Mouse (Mus musculus) testis, adult 2 months (tissue): ENCODE data around the gene Proca1. TPM values are rescaled to one million over a fixed set of nuclear protein-coding genes. Genes with fewer than 3 reads are reported as not detected.
A peak's percentile ranks its signal among the peaks of the same experiment; 100 is the strongest.

ENCODE experiments used
- H3K27ac ChIP-seq: fragments of 200-500 bp; 2 replicates; pipeline ENCODE4 v1.5.1; 2012; ENCODE audit warnings: low read depth, low read length; ENCODE audit not compliant: control insufficient read depth, insufficient read depth
- H3K27me3 ChIP-seq: fragments of 200-500 bp; 2 replicates; pipeline ENCODE4 v1.6.1; 2012; ENCODE audit warnings: mild to moderate bottlenecking, low read length, moderate library complexity; ENCODE audit not compliant: control insufficient read depth, insufficient read depth
- H3K36me3 ChIP-seq: fragments of 200-500 bp; 2 replicates; pipeline ENCODE4 v1.6.1; 2012; ENCODE audit warnings: mild to moderate bottlenecking, low read length; ENCODE audit not compliant: control insufficient read depth, insufficient read depth
- H3K4me1 ChIP-seq: fragments of 200-500 bp; 2 replicates; pipeline ENCODE4 v1.6.1; 2012; ENCODE audit warnings: low read length; ENCODE audit not compliant: control insufficient read depth, insufficient read depth
- H3K4me3 ChIP-seq: fragments of 200-500 bp; 2 replicates; pipeline ENCODE4 v1.5.1; 2012; ENCODE audit warnings: low read depth, mild to moderate bottlenecking, low read length, moderate library complexity, mixed read lengths; ENCODE audit not compliant: control insufficient read depth
- CTCF ChIP-seq: fragments of 200-500 bp; IDR thresholded peaks from 2 replicates; pipeline ENCODE4 v1.5.1; 2012; ENCODE audit warnings: low read depth, mild to moderate bottlenecking, inconsistent platforms, low read length, moderate library complexity; ENCODE audit not compliant: control insufficient read depth, insufficient read depth, insufficient replicate concordance
- POLR2A ChIP-seq: fragments of 200-500 bp; IDR thresholded peaks from 2 replicates; pipeline ENCODE4 v1.6.1; 2012; ENCODE audit warnings: low read depth, mild to moderate bottlenecking, inconsistent platforms, low read length, moderate library complexity; ENCODE audit not compliant: control insufficient read depth
- polyA plus RNA-seq: library from polyadenylated mRNA; depleted of rRNA; stranded (reverse); fragments of >200 nt; gene quantifications from 2 replicates; pipeline ENCODE4 v1.2.3, GENCODE M21; 2012

Gene Proca1
- polyA plus RNA-seq, 1 experiment: 191 TPM

- no peak overlapping the region for H3K27ac ChIP-seq
- no peak for TF ChIP-seq CTCF
- no peak for TF ChIP-seq POLR2A
- no peaks in the 10 kb centered on the region for H3K27me3 ChIP-seq
- no peaks in the 10 kb centered on the region for H3K36me3 ChIP-seq
- peaks cover 23% of the 10 kb centered on the region for H3K4me1 ChIP-seq
- no peak overlapping the region for H3K4me3 ChIP-seq
Measured at GRCm38 (mm10) chr11:78162504-78162903, 30.7 kb upstream of the Proca1 start.

GRCm38 (mm10) chr11:78163045-78163444 is 30.1 kb upstream of the Proca1 start:
- no peak overlapping the region for H3K27ac ChIP-seq
- no peaks in the 10 kb centered on the region for H3K36me3 ChIP-seq
- no peaks in the 10 kb centered on the region for H3K27me3 ChIP-seq
- H3K4me3 ChIP-seq: no peak overlapping the region
- no peak for TF ChIP-seq POLR2A
- no peak for TF ChIP-seq CTCF
- peaks cover 23% of the 10 kb centered on the region for H3K4me1 ChIP-seq

- H3K27me3 ChIP-seq: no peaks in the 10 kb centered on the region
- no peaks in the 10 kb centered on the region for H3K36me3 ChIP-seq
- H3K27ac ChIP-seq: no peak overlapping the region
- H3K4me1 ChIP-seq: peaks cover 24% of the 10 kb centered on the region
- no peak for TF ChIP-seq POLR2A
- TF ChIP-seq CTCF: no peak
- peak overlapping the region; percentile 94 for H3K4me3 ChIP-seq
Measured at GRCm38 (mm10) chr11:78163681-78164603, 29.2 kb upstream of the Proca1 start.

GRCm38 (mm10) chr11:78164604-78164923 is 28.6 kb upstream of the Proca1 start:
- H3K4me3 ChIP-seq: peak overlapping the region; percentile 94
- peaks cover 28% of the 10 kb centered on the region for H3K4me1 ChIP-seq
- no peak overlapping the region for H3K27ac ChIP-seq
- no peaks in the 10 kb centered on the region for H3K36me3 ChIP-seq
- TF ChIP-seq CTCF (no peak), POLR2A (no peak)
- H3K27me3 ChIP-seq: no peaks in the 10 kb centered on the region

GRCm38 (mm10) chr11:78164924-78165760 is 28.1 kb upstream of the Proca1 start, which contains the start of gene Traf4:
Gene Traf4, minus strand, starts transcription at chr11:78165589.
- Histone ChIP-seq H3K4me1 (peaks cover 28% of the 10 kb centered on the region), H3K27me3 (no peaks in the 10 kb centered on the region), H3K36me3 (no peaks in the 10 kb centered on the region), H3K27ac (peak within 1 kb of the TSS; percentile 63), H3K4me3 (peak within 1 kb of the TSS; percentile 94)
- TF ChIP-seq CTCF (peak; percentile 14; the same call in 1 of the 2 replicates), POLR2A (peak; percentile 49; the same call in 1 of the 2 replicates)

GRCm38 (mm10) chr11:78165761-78166109 is 27.5 kb upstream of the Proca1 start:
- Histone ChIP-seq H3K4me1 (peaks cover 28% of the 10 kb centered on the region), H3K36me3 (no peaks in the 10 kb centered on the region), H3K27me3 (no peaks in the 10 kb centered on the region), H3K27ac (peak overlapping the region; percentile 40), H3K4me3 (peak overlapping the region; percentile 94)
- TF ChIP-seq CTCF: no peak
- TF ChIP-seq POLR2A: no peak

- no peak overlapping the region for H3K4me3 ChIP-seq
- peaks cover 28% of the 10 kb centered on the region for H3K4me1 ChIP-seq
- no peaks in the 10 kb centered on the region for H3K27me3 ChIP-seq
- no peak overlapping the region for H3K27ac ChIP-seq
- TF ChIP-seq POLR2A: no peak
- TF ChIP-seq CTCF: no peak
- H3K36me3 ChIP-seq: no peaks in the 10 kb centered on the region
Measured at GRCm38 (mm10) chr11:78166161-78166560, 27.0 kb upstream of the Proca1 start.
